Mouse (Mus musculus): ENCODE results near the gene Chka.

Chka gene

DNA sequence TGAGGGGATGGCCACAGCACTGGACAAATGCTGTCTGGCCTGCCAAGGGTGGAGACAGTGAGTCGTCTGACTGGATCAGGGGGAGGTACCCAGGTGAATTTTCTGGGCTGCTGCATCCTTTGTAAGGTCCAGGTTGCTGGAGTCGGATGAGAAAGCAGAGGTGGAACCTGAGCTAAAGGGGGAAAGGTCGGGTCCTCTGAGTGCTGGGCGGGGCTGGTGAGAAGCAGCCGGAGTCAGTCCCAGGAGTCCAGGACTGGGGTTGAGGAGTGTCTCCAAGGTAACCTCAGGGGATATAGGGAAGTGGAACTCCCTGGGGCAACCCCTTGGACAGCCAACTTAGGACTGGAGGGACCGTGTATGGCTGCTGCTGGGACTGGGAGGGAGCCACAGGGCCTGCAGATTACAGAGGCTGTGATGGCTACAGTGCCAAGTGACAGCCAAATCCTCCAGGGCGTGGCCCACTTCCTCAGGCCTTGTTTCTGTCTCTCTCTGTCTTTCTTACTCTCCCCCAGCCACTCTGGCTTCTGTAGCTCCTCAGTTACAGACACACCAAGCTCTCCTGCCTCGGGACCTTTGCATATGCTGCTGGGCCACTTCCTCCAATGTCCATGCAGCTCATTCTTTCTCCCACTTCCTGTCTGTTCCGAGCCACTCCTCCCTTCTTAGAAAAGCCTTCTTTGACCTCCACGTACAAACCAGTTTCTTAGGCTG is 71.2 kb downstream of the Chka start:
- no peak for DNase-seq

- DNase-seq = peak in 1 of 2 experiments; percentile 51
These were observed 72.0 kb downstream of the Chka start for GRCm38 (mm10) chr19:3923586-3923985.

- no peak for DNase-seq
These were observed 72.6 kb downstream of the Chka start for GRCm38 (mm10) chr19:3924190-3924589.

- no peak for DNase-seq
These were observed 73.3 kb downstream of the Chka start for GRCm38 (mm10) chr19:3924868-3925267.

- no peak for DNase-seq
These were observed 74.3 kb downstream of the Chka start for GRCm38 (mm10) chr19:3925859-3926258.

GRCm38 (mm10) chr19:3926279-3926678 is 74.7 kb downstream of the Chka start:
- DNase-seq = no peak

DNA sequence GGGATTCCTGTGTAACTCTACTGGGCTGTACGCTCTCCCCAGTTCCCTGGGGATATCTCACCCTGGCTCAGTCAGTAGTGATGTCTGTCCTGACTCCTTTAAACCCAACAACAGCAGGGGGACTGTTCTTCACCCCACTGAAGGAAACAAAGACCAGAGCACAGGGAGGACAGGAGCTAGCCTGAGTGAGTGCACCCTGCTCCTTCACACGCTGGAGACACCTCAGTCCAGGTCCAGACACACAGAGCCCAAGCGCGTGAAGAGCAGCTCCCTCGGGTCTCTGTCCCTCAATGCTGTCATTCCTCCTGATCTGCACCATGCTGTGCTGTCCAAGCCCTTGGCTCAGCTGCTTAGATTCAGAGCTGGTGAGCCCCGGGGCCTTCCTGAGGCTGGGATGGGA is 75.1 kb downstream of the Chka start:
- no peak for DNase-seq

DNA sequence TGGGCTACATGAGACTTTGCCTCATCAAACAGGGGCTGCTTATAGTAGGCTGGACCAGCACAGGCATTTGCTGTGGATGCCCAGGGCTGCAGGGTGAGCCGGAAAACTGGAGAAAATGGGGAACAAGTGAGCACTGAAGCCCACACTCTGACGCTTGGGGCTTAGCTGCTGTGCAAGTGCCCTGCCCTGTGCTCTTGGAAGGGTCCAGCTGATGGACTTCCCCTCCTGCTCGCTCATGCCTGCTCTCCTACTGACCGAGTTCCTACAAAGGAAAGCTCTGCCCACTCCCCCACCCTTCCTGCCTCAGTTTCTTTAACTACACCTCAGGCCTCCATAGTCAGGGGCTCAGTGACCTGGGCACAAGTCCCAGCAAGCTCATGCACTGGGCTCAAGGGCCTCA is 76.4 kb downstream of the Chka start:
- DNase-seq = no peak

- no peak for DNase-seq
These were observed 77.2 kb downstream of the Chka start for GRCm38 (mm10) chr19:3928779-3929178.

DNA sequence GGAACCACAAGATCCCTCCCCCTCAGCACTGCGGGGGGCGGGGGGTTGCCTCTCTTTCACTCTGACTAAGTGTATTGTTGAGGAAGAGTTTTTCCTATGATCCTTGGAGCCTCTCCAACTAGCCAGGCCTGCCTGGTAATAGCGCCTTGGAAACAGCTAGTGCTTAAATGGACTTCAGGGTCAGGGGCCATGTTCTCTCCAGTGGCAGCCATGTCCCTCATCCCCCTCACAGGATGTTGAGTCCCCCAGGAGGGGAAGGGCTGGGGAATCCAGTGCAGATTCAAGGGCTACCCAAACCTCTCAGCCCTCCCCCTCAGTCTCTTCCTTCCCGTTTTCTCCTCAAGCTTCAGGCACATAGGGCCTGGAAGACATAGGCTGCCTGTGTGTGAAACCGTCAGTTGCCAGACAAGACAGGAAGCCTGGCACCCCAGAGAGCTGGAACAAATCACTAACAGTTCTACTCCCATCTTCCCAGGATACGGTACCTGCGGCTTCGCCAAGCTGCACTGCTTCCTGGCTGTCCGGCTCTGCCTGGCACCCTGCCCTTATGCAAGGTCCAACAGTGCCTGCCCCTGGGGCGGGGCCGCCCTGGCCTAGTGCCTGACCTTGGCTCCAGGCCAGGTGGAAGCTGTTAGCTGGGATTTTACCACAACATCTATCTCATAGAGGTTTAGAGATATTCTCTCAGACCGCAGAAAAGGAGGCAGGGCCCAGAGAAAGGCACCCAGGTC is 77.8 kb downstream of the Chka start, which contains the start of gene Aldh3b1:
Gene Aldh3b1 (minus strand): TSS at position 598 of the 731 bp plus-strand sequence.
- DNase-seq = peak in 1 of 2 experiments; percentile 43

GRCm38 (mm10) chr19:3930262-3931057 is 78.9 kb downstream of the Chka start:
- peak; percentile 51 to 74 for DNase-seq

- DNase-seq = no peak
These were observed 80.1 kb downstream of the Chka start for GRCm38 (mm10) chr19:3931716-3932115.

- peak in 1 of 2 experiments; percentile 31 for DNase-seq
These were observed 83.7 kb downstream of the Chka start, which contains the start of gene Unc93b1 for GRCm38 (mm10) chr19:3935032-3935895. TSS of gene Unc93b1 (plus strand) at chr19:3935186.

DNA sequence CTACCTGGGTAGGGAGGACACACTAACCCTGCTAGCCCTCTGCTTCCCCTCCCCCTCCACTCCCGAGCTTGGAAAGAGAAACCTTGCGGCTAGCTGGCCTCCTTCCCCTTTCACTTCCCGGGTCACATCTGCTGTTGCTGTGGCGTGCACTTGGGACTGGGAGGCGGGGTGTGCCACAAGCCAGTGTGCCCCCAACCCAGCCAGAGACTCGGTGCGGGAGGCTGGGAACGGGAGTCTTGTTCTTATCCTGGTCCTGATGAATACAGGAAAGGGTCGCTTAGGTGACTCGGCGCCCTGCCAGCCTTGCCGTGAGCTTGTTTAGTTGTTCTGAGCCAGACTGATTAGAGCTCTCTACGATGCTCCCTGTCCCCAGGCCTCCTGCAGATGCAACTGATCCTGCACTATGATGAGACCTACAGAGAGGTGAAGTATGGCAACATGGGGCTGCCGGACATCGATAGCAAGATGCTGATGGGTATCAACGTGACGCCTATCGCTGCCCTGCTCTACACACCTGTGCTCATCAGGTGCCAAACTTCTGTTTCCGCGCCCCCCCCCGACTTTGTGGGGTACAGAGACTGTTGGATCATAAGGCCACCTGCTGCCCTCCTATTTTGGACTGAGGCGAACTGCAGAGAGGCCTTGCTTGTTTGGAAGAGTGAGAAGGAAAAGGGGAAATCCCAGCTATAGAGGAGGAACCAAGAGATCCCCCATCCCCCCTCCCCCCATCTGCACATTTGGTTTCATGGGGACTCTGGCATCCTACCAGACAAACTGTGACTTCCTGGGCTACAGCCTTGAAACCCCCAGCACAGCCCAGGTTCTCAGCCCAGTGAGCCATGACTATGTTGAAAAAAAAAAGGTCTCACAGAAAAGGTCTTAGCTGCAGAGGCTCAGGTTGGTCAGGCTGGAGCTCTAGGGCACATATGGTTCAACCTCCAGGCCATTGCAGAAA is 84.6 kb downstream of the Chka start:
- peak; percentile 60 to 64 for DNase-seq

DNA sequence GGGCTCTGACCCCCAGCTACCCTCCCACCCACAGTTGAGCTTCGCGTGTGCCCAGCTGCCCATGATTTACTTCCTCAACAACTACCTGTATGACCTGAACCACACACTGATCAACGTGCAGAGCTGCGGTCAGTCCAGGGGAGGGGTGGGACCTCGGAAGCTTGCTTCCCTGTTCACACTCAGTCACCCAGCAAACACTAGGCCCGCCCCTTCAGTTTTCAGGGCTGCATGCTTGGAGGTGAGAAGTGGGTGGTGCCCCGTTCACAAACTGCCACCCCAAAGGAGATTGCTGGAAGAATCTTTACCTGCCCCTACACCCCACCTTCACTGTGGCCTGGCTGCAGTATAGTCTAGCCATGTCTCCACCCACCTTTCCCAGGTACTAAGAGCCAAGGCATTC is 90.7 kb downstream of the Chka start:
- DNase-seq = no peak

DNA sequence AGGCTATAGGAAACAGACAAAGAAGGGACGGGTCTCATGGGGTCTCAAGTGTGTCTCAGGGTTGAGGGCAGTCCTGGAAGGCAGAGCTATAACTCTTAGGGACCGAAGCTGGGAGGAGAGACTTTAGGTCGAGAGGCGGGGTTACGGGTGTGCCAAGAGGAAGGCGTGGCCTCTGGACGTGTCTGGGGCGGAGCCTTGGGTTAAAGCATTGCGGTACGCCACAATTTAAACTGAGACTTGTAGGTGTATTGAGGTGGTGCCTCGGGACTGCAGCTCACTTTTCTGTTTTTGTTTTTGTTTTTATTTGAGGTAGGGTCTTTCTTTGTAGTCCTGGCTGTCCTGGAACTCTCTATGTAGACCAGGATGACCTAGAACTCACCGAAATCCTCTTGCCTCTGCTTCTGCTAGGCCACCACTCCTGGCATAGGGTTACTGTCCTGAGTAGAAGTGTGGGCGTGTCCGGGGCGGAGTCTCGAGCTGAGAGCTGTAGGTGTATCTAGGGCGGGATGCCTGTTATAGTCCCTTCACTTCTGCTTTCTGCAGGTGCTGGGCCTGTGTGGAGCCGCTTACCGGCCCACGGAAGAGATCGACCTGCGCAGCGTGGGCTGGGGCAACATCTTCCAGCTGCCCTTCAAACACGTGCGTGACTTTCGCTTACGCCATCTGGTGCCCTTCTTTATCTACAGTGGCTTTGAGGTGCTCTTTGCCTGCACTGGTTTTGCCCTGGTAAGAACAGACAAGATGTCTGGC is 91.6 kb downstream of the Chka start:
- DNase-seq = peak; percentile 63 to 68

All from thymus, postnatal 36 days (tissue).